Mouse (Mus musculus): ENCODE measurements around the gene Tlr4.

Gene Tlr4

DNA sequence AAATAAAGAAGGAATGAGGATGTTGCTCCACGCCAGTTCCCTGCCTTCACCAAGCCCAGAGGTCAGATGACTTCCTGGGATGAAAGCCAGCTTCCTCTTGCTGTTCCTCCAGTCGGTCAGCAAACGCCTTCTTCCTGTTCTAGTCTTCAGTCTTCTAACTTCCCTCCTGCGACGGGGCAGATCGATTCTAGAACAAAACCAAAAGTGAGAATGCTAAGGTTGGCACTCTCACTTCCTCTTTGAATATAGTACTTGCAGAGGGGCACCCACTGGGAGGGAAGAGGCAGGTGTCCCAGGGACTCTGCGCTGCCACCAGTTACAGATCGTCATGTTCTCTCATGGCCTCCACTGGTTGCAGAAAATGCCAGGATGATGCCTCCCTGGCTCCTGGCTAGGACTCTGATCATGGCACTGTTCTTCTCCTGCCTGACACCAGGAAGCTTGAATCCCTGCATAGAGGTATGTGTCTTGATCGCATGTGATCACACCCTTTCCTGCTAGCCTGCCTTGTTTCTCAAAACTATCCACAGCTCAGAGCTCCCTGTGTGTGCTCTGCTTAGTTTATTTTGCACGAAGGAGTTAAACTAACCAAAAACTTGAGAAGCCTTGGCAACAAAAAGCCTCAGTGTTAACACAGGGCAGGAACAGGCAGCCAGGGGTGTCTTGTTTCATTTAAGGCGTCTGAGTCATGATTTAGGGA lies at the start of gene Tlr4:
Gene Tlr4, plus strand, starts transcription at position 122 of the 700 bp plus-strand sequence.
- peak; percentile 83 for DNase-seq

DNA sequence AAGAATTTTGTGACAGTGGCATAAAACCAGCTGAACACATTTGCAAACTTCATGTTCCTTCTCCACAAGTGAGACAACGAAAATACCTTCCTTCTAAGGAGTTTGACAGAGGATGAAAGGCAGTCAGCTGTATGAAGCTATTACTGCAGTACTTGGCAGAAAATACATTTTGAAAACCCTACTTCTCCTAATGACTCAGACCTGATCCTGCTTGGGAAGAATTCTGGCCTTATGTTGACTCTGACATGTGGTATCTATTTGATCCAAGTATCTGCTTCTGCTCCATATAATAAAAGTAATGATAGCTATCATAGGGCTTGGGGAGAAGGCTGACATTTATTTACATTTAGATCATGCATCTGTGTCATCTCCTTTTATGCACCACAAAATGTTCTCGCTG lies 33.1 kb upstream of the Tlr4 start:
- no peak for DNase-seq

DNA sequence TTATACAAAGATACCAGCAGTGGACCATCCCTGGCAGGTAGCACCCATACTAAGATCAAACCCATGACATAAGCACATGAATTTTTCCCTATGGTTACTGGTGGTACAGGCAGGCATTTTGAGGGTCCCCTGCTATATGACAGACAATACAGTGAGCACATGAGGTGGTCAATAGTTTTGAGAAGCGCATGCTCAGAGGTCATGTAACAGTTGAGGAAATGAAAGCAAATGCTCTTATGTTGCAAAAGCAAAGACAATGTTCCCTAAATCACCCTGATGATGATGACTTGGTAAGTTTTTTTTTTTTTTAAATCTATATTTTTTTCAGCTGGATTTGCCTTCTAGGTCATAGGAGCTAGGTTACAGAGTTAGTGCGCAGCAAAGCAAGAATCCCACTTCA lies 30.7 kb upstream of the Tlr4 start:
- DNase-seq = no peak

- no peak for DNase-seq
Measured at GRCm38 (mm10) chr4:66804552-66805301, 22.7 kb upstream of the Tlr4 start.

GRCm38 (mm10) chr4:66805747-66806146 lies 21.6 kb upstream of the Tlr4 start:
- no peak for DNase-seq

- no peak for DNase-seq
Measured at GRCm38 (mm10) chr4:66816364-66817026, 10.9 kb upstream of the Tlr4 start.

- no peak for DNase-seq
Measured at GRCm38 (mm10) chr4:66821171-66821570, 6.2 kb upstream of the Tlr4 start.

GRCm38 (mm10) chr4:66821764-66822163 lies 5.6 kb upstream of the Tlr4 start:
- no peak for DNase-seq

DNA sequence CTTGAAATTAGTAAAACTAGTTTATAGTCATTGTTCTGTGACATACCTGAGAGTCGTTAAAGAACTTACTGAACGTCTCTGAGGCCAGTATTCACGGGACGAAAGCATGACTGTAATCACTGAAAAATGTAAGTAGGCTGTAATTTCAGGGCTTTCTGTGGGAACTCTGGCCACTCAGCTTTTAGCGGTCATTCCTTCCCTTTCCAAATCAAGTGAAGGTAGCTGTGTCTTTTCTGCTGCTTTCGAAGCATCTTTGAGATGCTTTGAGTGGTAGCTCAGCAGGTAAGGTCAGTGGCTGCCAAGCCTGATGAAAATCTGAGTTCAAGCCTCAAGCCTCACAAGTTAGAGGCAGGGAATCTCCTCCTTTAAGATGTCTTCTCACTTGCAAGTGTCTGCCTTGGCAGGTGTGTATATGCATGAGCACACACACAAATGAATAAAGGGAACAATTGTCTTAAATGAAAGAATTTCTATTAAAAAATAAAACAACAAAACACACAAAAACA lies 832 bp downstream of the Tlr4 start:
- DNase-seq = no peak

DNA sequence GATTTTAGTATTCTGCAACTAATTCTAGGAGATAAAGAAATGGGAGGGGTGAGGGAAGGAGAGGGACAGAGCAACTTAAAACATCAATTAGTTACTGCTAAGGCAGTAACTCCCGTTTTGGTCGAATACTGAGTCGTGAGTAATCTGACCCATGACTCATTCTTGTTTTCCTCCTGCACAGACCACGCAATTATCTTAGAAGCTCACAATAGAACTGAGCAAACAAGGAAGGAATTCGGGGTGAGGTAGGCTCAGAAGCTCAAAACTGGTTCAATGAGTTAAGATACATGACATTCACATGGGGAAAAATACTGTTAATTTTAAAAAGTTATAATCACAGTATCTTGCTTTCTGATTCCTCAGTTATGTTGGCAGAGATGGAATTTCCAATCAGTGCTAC lies 1.3 kb downstream of the Tlr4 start:
- DNase-seq = peak; percentile 17

GRCm38 (mm10) chr4:66838071-66838470 lies 10.7 kb downstream of the Tlr4 start:
- DNase-seq = no peak

- DNase-seq = no peak
Measured at GRCm38 (mm10) chr4:66843255-66843654, 15.9 kb downstream of the Tlr4 start.

DNA sequence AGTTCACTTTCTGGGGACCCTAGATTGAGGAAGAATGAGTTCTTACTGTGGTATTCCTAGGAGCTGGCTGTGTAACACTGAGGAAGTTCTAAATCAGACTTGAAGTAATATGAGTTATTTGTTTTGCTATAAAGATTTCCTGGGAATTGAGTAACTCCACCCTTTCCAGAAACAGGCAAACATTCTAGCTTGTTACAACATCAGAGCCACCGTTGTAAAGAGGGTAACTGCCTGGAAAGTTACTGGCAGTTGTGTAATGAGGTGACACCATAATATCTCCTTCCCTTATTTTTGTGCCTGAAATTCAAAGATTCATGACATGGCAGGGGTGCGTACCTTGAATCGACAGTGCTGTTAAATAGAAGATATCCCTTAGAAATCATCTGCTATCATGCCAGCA lies 24.6 kb downstream of the Tlr4 start:
- DNase-seq = peak; percentile 29

DNA sequence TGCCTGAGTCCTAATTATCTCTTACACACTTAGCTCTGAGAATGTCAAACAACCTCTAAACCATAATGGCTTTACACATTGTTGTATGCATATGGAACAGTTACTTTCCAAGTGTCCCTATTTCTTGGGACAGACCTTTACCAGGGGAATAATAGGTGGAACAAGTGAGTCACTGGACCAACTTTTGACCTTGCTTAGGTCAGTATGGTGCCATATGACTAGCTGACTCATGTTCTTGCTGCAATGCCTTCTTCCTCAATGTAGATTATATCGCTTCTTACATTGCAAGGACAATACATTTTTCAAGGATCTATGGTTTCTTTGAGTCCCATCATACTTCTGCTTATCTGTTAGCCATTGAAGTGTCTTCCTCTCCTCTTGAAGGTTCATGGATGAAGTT lies 29.6 kb downstream of the Tlr4 start:
- DNase-seq = no peak

DNA sequence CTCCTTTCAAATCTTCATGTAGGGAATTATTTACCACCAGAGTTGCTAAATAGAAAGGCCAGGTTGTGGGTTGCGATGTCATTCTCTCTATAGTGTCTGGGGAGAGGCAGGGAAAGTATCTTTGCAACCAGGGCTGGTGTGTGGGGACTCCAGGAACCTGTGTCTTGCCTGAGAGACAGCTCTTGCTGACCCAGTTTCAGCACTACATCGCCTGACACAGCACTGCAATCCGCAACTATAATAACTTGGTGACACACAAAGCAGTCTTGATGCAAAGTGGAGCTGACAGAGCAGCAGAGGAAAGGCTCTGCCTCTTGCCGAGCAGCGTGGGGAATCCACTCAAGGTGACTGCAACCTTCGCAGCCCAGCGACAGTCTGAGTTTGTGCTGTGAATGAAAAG lies 42.5 kb downstream of the Tlr4 start:
- DNase-seq = no peak

DNA sequence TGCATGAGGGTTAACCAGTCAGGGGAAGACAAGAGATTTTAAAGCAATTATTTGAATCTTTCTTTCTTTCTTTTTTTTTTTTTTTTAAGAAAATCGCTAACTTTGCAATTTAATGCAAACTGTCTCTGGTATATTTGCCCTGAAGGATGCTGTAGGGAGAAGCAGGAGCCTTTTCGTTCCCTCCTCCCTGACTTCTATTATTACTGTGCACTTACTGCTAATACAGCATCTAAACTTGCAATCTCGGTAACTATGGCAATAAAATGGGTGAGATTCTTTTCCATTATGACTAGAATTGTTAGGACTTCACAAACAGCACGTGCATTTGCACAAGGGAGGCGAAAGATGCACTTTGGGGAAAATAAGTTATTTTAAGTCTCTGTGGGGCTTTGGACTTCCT lies 44.6 kb downstream of the Tlr4 start:
- DNase-seq = no peak

- DNase-seq = no peak
Measured at GRCm38 (mm10) chr4:66873342-66873741, 46.0 kb downstream of the Tlr4 start.

GRCm38 (mm10) chr4:66875751-66876150 lies 48.4 kb downstream of the Tlr4 start:
- no peak for DNase-seq

- no peak for DNase-seq
Measured at GRCm38 (mm10) chr4:66877609-66878008, 50.2 kb downstream of the Tlr4 start.

DNA sequence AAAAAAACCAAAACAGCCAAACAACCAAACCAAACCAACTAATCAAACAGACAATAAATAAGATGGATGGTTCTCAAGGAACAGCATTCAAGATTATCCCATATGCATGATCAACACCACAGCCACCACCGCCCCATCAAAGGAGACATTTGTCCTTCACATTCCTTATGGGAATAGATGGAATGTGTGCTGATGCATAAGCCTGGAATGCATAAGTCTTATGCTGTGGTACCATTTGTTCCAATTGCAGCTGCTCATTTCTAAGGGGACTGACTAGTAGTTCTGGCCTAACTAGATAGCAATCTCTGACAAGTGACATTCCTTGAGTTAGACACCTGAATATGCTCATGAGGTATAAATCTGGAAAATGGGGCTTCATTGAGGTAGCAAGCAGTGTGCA lies 54.1 kb downstream of the Tlr4 start:
- no peak for DNase-seq

DNA sequence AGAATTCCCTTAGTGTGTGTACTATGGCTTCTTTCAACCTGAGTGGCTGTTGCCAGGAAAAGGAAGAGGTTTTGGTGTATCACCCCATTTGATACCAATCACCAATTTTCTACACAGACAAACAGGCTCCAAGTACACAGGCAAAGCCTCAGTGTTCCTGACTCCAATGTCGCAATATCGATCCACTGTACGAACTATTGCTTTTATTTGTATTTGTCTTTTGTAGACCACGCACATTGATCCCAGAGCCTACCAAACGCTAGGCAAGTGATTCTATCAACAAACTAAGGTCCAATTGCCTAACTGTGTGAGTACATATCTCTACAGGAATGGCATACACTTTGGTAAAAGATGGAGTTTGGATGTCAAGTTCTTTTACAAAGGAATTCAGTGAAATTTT lies 55.9 kb downstream of the Tlr4 start:
- no peak for DNase-seq

- no peak for DNase-seq
Measured at GRCm38 (mm10) chr4:66894547-66894946, 67.2 kb downstream of the Tlr4 start.

DNA sequence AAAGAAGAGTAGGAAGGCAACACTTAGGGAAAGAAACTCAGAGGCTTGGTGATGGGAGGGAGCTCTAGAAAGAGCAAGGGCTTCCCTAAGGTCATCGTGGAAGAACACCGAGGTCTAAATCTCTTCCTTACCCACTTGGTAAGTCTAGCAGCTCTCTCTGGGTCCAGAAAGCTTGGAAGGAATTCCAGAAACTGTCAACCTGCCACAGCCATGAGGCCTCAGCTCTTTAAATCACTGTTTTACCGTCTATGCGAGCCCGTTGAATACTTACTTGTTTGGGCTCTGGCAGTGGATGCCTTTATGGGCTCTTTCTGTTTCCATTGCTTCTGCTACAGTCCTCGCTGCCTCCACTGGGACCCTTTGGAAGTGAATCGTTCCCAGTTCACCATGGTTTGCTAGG lies 67.6 kb downstream of the Tlr4 start:
- no peak for DNase-seq

- no peak for DNase-seq
Measured at GRCm38 (mm10) chr4:66900126-66900525, 72.7 kb downstream of the Tlr4 start.
